Mouse (Mus musculus): ENCODE measurements around the gene Car10. TPM values are rescaled to one million over a fixed set of nuclear protein-coding genes. Genes with fewer than 3 reads are reported as not detected.

The Car10 gene
- polyA plus RNA-seq, 1 experiment from 2014 or later = 0.29 TPM

- H3K9me3 ChIP-seq = no peaks in the 10 kb centered on the region
- H3K4me1 ChIP-seq (replicated peaks) = peaks cover 14% of the 10 kb centered on the region
- no peaks in the 10 kb centered on the region for H3K36me3 ChIP-seq
- no peaks in the 10 kb centered on the region for H3K27me3 ChIP-seq
- ATAC-seq (ENCODE audit: insufficient number of reproducible peaks, insufficient read depth, low FRiP score, low TSS enrichment, low read depth) = no peak
- no peak overlapping the region for H3K4me3 ChIP-seq (replicated peaks)
- no peak overlapping the region for H3K9ac ChIP-seq (replicated peaks)
- H3K27ac ChIP-seq = no peak overlapping the region
- no peak overlapping the region for H3K4me2 ChIP-seq
- 51% methylated on average over 5 of the region's 5 CpGs for WGBS
These were observed 403.8 kb downstream of the Car10 start for GRCm38 (mm10) chr11:93501671-93502070.

- no peak overlapping the region for H3K4me3 ChIP-seq (replicated peaks)
- H3K4me2 ChIP-seq = no peak overlapping the region
- no peak overlapping the region for H3K9ac ChIP-seq (replicated peaks)
- no peak for ATAC-seq (ENCODE audit: insufficient number of reproducible peaks, insufficient read depth, low FRiP score, low TSS enrichment, low read depth)
- H3K36me3 ChIP-seq = no peaks in the 10 kb centered on the region
- no peaks in the 10 kb centered on the region for H3K27me3 ChIP-seq
- H3K4me1 ChIP-seq (replicated peaks) = peaks cover 14% of the 10 kb centered on the region
- no peak overlapping the region for H3K27ac ChIP-seq
- no peaks in the 10 kb centered on the region for H3K9me3 ChIP-seq
- 74% methylated on average over 3 of the region's 3 CpGs for WGBS
These were observed 405.0 kb downstream of the Car10 start for GRCm38 (mm10) chr11:93502864-93503263.

- Histone ChIP-seq H3K9me3 (no peaks in the 10 kb centered on the region), H3K4me3 (replicated peaks) (no peak overlapping the region), H3K9ac (replicated peaks) (no peak overlapping the region), H3K27me3 (no peaks in the 10 kb centered on the region), H3K27ac (no peak overlapping the region), H3K4me1 (replicated peaks) (peaks cover 14% of the 10 kb centered on the region), H3K4me2 (no peak overlapping the region), H3K36me3 (no peaks in the 10 kb centered on the region)
- 29% methylated on average over 2 of the region's 2 CpGs for WGBS
- ATAC-seq (ENCODE audit: insufficient number of reproducible peaks, insufficient read depth, low FRiP score, low TSS enrichment, low read depth) = no peak
These were observed 405.6 kb downstream of the Car10 start for GRCm38 (mm10) chr11:93503469-93503868.

GRCm38 (mm10) chr11:93509527-93510235 is 411.9 kb downstream of the Car10 start:
- H3K9ac ChIP-seq (replicated peaks) = no peak overlapping the region
- no peak for ATAC-seq (ENCODE audit: insufficient number of reproducible peaks, insufficient read depth, low FRiP score, low TSS enrichment, low read depth)
- WGBS = 74% methylated on average over 11 of the region's 11 CpGs

GRCm38 (mm10) chr11:93512843-93513242 is 415.0 kb downstream of the Car10 start:
- Histone ChIP-seq H3K9ac (replicated peaks) (no peak overlapping the region), H3K27me3 (no peaks in the 10 kb centered on the region), H3K27ac (no peak overlapping the region), H3K4me2 (no peak overlapping the region), H3K9me3 (no peaks in the 10 kb centered on the region), H3K36me3 (no peaks in the 10 kb centered on the region), H3K4me1 (replicated peaks) (no peaks in the 10 kb centered on the region), H3K4me3 (replicated peaks) (no peak overlapping the region)
- no peak for ATAC-seq (ENCODE audit: insufficient number of reproducible peaks, insufficient read depth, low FRiP score, low TSS enrichment, low read depth)
- WGBS = 80% methylated on average over 2 of the region's 2 CpGs

More at GRCm38 (mm10) chr11:93509527-93510235, 411.9 kb downstream of the Car10 start:
- Histone ChIP-seq H3K27me3 (no peaks in the 10 kb centered on the region), H3K27ac (no peak overlapping the region), H3K4me2 (no peak overlapping the region), H3K9me3 (no peaks in the 10 kb centered on the region), H3K36me3 (no peaks in the 10 kb centered on the region), H3K4me3 (replicated peaks) (no peak overlapping the region), H3K4me1 (replicated peaks) (no peaks in the 10 kb centered on the region)

GRCm38 (mm10) chr11:93514396-93514795 is 416.6 kb downstream of the Car10 start:
- Histone ChIP-seq H3K4me3 (replicated peaks) (no peak overlapping the region), H3K9ac (replicated peaks) (no peak overlapping the region), H3K27me3 (no peaks in the 10 kb centered on the region), H3K27ac (no peak overlapping the region), H3K9me3 (no peaks in the 10 kb centered on the region), H3K4me1 (replicated peaks) (no peaks in the 10 kb centered on the region), H3K4me2 (no peak overlapping the region), H3K36me3 (no peaks in the 10 kb centered on the region)
- ATAC-seq (ENCODE audit: insufficient number of reproducible peaks, insufficient read depth, low FRiP score, low TSS enrichment, low read depth) = no peak
- 30% methylated on average over 2 of the region's 2 CpGs for WGBS

- Histone ChIP-seq H3K4me2 (no peak overlapping the region), H3K9me3 (no peaks in the 10 kb centered on the region), H3K27ac (no peak overlapping the region), H3K27me3 (no peaks in the 10 kb centered on the region), H3K9ac (replicated peaks) (no peak overlapping the region), H3K4me1 (replicated peaks) (no peaks in the 10 kb centered on the region), H3K36me3 (no peaks in the 10 kb centered on the region), H3K4me3 (replicated peaks) (no peak overlapping the region)
- no peak for ATAC-seq (ENCODE audit: insufficient number of reproducible peaks, insufficient read depth, low FRiP score, low TSS enrichment, low read depth)
- 88% methylated on average over 6 of the region's 6 CpGs for WGBS
These were observed 417.7 kb downstream of the Car10 start for GRCm38 (mm10) chr11:93515566-93515965.

GRCm38 (mm10) chr11:93516216-93516615 is 418.4 kb downstream of the Car10 start:
- H3K4me3 ChIP-seq (replicated peaks) = no peak overlapping the region
- H3K9me3 ChIP-seq = no peaks in the 10 kb centered on the region
- no peak for ATAC-seq (ENCODE audit: insufficient number of reproducible peaks, insufficient read depth, low FRiP score, low TSS enrichment, low read depth)
- H3K27me3 ChIP-seq = no peaks in the 10 kb centered on the region
- H3K4me2 ChIP-seq = no peak overlapping the region
- no peaks in the 10 kb centered on the region for H3K36me3 ChIP-seq
- H3K27ac ChIP-seq = no peak overlapping the region
- H3K9ac ChIP-seq (replicated peaks) = no peak overlapping the region
- WGBS = 87% methylated on average over 9 of the region's 9 CpGs
- no peaks in the 10 kb centered on the region for H3K4me1 ChIP-seq (replicated peaks)

- Histone ChIP-seq H3K27ac (no peak overlapping the region), H3K9me3 (no peaks in the 10 kb centered on the region), H3K27me3 (no peaks in the 10 kb centered on the region), H3K4me2 (no peak overlapping the region), H3K9ac (replicated peaks) (no peak overlapping the region), H3K4me1 (replicated peaks) (no peaks in the 10 kb centered on the region), H3K4me3 (replicated peaks) (no peak overlapping the region), H3K36me3 (no peaks in the 10 kb centered on the region)
- 86% methylated on average over 2 of the region's 2 CpGs for WGBS
- no peak for ATAC-seq (ENCODE audit: insufficient number of reproducible peaks, insufficient read depth, low FRiP score, low TSS enrichment, low read depth)
These were observed 419.1 kb downstream of the Car10 start for GRCm38 (mm10) chr11:93516946-93517345.

- H3K4me1 ChIP-seq (replicated peaks) = no peaks in the 10 kb centered on the region
- no peak overlapping the region for H3K9ac ChIP-seq (replicated peaks)
- no peaks in the 10 kb centered on the region for H3K36me3 ChIP-seq
- H3K4me3 ChIP-seq (replicated peaks) = no peak overlapping the region
- WGBS = 83% methylated on average over 3 of the region's 3 CpGs
- H3K27ac ChIP-seq = no peak overlapping the region
- 0 out of 2 replicates have a peak, but pooled peaks cover 3% of the 10 kb centered on the region for H3K9me3 ChIP-seq
- no peak overlapping the region for H3K4me2 ChIP-seq
- ATAC-seq (ENCODE audit: insufficient number of reproducible peaks, insufficient read depth, low FRiP score, low TSS enrichment, low read depth) = no peak
- no peaks in the 10 kb centered on the region for H3K27me3 ChIP-seq
These were observed 424.7 kb downstream of the Car10 start for GRCm38 (mm10) chr11:93522501-93522900.

GRCm38 (mm10) chr11:93525921-93526320 is 428.1 kb downstream of the Car10 start:
- Histone ChIP-seq H3K9me3 (0 out of 2 replicates have a peak, but pooled peaks cover 3% of the 10 kb centered on the region), H3K9ac (replicated peaks) (no peak overlapping the region), H3K27ac (no peak overlapping the region), H3K4me2 (no peak overlapping the region), H3K27me3 (no peaks in the 10 kb centered on the region), H3K4me1 (replicated peaks) (no peaks in the 10 kb centered on the region), H3K4me3 (replicated peaks) (no peak overlapping the region), H3K36me3 (no peaks in the 10 kb centered on the region)
- no peak for ATAC-seq (ENCODE audit: insufficient number of reproducible peaks, insufficient read depth, low FRiP score, low TSS enrichment, low read depth)
- 46% methylated on average over 3 of the region's 3 CpGs for whole genome bisulfite sequencing

Measured in limb, embryonic 12.5 days (tissue).